Mouse (Mus musculus) thymus, postnatal 36 days (tissue): ENCODE measurements at regions not wholly inside any gene's neighbourhood (a gene's known extent, or its start where the extent isn't known, plus 50 kb on each side); places are given as distances from the start of the nearest gene placed in this dataset.
"Not testable (repeated sequence)": the region's sequence is repeated elsewhere in the genome, so short reads cannot be mapped to it uniquely, and the experiment has no call there.

Experiments
- DNase-seq, 2 experiments: peaks; one replicate each; pipeline ENCODE4 v3.0.0; 2022; ENCODE audit warnings: mixed read lengths in 2 of 2

DNA sequence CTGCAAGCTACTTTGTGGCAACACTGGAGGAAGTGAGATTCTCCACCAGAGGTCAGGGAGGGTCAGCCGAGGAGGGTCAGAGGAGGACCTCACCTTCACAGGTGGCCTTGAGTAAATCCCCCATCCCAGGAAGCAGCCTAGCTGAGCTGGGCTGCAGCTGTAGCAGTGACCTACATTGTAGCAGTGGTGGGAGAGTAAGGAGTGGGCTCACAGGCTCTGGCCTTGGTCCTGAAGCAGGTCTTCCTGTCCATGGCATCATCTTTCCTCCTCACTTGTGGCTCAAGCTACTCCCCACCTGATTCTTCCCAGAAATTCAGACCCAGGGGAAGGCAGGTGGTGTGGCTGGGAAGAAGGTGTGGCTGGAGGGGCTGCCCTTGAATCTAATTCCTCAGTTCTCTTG, 84.3 kb downstream of the 1810013L24Rik start:
- DNase-seq = not testable (repeated sequence)

DNA sequence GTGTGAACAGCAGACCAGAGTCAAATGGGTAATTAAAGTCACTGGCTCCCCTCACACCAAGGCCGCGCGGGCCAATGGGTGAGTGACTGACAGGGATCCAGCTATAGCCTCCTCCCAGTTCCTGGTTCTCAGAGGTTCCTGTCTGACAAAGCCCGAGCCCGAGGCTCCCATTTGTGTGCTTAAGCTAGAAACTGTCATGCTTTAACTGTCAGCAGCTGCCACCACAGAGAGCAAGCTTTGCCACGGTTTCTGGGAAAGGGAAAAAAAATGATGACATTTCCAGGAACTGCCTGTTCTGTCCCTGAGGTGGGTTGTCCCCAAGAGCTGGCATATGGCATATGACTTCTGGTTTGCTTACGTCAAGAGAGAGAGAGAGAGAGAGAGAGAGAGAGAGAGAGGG, 86.2 kb downstream of the 1810013L24Rik start:
- no peak for DNase-seq

DNA sequence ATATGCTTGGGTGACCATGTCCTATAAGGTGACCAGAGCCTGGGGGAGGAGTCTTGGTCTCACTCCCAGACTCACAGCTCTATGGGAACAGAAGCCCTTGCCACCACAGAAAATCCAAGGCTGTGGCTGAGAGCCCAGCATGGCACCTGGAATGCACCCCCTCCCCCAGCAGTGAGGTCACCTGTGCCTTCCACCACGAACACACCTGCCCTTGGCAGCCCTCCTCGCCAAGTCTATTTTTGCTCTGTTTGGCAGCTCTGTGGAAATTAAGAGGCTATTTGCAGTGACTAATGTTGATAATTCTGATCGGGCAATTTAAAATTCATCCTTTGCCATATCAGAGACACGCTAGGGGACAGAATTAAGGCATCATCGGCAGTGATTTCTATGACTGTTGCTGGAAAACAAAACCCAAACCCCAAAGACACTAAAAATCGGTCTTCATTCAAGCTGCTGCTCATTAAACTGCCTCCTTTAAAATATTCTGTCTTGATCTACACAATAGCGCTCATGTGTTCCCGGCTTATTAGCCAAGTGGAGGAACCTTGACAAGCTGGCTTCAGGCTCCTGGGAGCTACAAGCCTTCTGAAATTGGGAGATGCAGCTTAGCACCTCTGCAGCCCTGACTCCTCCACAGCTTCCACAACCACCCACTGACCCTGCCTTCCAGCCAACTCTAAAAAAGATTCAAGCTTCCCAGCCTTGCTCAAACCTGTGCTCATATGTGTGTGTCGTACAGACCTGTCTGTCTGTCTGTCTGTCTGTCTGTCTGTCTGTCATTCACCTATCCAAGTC, 89.0 kb downstream of the 1810013L24Rik start:
- no peak for DNase-seq

DNA sequence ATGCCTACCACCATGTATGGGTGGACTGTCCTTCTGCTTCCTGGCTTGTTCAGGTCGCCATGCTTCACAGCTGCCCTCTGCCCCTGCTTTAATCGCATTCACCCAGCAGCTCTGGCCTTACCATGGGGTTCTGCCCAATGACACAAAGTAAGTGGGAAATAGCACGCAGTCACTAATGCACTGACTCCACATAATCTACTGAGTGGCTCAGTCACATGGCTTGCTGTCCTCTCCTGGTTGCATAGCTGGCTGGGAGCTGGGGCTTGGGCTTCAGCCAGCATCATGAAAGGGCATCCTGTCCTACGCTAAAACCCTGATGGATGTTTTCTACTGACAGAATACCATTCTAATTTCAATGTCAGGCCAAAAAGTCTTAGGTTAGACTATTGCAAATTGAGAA, 94.8 kb downstream of the 1810013L24Rik start:
- DNase-seq = no peak

DNA sequence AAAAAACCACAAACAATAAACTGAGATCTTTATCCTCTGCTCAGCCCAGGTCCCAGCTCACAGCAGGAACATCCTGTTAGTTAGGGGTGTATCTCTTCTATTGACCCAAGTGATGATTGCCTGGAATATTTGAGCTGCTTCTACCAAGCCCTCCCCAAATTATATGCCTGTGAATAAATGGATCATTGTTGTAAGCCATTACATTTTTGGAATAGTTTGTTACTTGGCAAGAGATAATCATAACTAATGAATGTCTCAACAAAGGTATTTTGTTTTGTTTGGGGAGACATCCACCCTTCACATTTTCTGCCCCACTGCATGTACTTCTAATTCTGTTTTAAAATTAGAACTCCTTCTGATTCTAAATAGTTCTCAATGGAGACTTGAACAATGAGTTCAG, 102.1 kb downstream of the 1810013L24Rik start:
- no peak for DNase-seq

DNA sequence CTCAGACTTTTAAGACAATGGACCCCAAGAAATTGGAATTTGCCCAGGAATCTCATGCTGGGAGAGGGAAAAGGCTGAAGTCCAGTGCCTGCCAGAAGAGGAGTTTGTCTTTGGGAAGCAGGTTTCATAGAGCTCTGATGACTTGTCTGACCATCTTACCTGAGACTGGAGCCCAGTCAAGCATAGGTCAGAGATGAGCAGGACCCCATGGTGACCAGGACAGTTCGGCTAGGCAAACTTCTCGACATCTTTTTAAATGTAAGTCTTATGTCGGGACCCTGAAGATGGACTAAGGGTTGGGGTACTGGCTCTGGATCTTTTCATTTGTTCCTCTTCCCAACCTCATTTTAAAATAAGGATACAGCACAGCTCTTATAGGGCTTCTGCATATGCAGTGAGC, 103.2 kb downstream of the 1810013L24Rik start:
- no peak for DNase-seq

DNA sequence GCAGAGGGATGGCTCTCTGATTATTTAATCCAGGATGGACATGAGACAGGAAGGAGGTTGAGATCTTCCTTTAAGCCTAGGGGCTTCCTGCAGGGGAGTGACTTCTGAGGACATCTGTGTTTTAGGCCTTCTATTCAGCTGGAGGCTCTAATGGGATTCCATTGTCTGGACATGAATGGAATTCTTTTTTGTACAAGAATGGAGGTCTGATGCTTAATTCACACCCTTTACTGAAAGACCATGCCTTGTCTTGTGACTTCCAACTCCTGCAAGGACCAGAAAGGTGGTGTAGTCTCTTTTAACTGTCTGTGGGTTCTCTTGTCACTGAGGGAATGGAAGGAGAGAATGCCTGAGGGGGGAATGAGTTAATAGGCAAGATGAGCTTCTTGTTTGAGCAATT, 106.5 kb downstream of the 1810013L24Rik start:
- DNase-seq = no peak

DNA sequence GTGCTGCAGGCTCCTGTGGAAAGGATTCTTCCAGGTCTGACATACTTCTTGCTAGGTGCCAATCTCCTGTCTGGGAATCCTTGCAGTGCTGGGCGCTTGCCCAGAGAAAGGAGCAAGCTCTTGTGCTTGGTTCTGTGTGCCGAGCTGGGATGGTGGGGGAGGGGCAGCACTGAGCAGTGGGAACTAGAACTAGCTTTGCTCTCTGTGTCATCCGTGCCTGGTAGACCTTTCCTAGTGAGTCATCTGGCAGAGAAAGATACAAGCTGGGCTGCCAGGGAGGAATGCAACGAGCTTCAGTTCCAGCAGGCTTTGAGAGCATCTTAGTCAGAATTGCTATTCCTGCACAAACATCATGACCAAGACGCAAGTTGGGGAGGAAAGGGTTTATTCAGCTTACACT, 108.6 kb downstream of the 1810013L24Rik start:
- DNase-seq = no peak

DNA sequence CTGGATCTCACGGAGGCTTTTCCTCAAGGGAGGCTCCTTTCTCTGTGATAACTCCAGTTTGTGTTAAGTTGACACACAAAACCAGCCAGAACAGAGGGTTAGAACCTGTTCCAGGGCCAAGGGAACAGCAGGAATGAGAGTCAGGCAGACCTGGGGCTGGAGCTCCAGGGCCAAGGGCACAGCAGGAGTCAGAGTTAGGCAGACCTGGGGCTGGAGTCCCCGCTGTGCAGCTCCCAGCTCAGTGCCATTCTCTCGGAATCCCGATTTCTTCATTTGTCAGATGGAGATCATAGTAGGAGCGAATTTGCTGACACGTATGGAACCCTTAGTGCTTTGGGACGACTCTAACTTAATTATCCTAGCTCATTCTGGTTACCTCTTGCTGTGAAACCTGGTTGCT, 109.2 kb downstream of the 1810013L24Rik start:
- no peak for DNase-seq

DNA sequence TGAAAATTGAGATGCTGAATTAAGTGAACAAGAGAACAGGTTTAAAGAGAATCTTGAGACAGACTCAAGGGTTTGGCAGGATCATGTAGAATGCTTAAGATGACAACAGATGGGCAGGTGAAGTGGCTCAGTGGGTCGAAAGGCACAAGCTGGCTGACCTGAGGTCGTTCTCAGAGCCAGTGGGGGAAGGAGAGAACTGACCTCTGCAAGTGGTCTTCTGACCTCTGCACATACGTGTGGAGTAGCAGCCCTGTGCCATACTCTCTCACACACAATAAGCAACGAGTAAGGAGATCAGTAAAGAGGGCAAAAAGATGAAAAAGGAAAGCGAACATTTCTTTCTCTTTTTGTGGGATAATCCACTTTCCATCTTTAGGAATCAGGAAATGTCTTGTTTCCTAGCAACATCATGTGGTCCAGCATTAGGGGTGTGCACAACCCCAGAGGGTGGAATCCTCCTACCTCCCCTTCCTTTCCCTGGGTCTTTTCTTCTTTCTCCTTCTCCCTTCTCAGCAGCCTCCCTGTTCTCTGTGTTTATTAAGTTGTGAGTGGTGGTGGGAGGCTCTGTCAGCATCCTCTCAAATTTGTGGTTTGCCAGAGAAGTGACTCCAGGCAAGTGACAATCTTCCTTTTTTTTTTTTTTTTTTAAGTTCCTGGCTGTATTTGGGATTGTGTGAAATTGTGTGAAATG, 114.7 kb downstream of the 1810013L24Rik start:
- no peak for DNase-seq

DNA sequence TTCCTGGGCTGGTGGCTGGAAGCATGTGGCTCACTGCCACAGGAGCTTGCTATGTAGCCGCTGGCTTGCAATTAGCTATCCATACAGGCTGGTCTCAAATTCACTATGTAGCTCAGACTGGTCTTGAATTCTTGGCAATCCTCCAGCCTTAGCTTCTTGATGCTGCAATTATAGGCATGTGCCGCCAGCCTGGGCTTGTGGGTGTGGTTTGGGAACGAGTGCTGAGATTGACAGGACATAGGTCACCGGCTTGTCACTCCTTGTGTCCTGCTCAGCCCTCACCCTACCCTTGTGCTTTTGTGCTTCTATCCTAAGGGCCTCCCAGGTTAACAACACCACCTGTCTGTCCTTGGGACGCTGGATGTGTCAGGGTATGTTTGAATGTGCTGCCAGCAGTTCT, 117.9 kb downstream of the 1810013L24Rik start:
- no peak for DNase-seq

DNA sequence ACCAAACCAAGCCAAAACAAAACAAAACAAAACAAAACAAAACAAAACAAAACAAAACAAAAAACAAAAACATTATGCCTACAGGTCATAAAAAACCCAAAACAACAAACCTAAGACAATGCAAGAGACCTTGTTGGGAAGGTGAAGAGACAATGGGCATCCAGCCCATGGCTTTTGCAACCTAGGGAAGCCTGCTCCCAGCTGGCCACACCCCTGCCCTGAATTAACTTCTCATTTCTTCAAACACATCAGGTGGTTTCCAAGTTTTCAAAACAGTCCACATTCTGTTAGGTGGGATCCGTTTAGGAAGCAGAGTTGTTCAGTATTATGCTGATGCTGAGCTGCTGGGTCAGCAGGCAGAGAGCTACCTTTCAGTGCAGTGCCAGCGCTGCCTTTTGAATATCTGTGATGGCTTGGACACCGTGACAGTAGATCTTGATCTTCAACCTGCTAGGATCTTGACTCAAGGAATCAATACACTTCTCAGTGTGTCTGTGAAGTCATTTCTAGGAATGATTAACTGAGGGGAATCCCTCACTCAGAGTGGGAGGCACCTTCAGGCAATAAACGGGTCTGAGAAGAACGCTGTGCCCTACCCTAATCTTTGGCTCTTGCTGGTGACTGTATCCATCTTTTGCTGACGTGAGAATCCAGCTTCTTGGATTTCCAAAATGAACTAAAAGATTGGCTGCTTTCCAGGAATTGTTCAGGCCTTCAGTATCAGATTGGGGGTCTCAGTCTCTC, 121.4 kb downstream of the 1810013L24Rik start:
- DNase-seq = no peak

DNA sequence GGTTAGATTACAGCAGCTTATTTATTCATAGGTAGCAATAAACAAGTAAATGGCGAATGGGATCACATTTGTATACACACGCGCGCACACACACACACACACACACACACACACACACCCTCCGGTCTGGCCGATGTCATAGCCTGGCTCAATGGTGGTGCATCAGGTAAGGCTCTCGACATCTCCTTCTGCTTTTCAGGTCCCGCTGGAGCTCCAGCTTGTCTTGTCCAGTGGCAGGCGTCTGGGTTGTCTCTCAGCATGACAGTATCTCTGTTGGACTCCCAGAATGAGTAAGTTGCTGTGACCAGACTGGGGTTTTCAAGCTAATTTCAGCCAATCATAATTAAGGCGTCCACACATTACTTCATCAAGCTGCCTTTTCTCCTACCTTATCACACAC, 131.8 kb downstream of the 1810013L24Rik start:
- DNase-seq = no peak

DNA sequence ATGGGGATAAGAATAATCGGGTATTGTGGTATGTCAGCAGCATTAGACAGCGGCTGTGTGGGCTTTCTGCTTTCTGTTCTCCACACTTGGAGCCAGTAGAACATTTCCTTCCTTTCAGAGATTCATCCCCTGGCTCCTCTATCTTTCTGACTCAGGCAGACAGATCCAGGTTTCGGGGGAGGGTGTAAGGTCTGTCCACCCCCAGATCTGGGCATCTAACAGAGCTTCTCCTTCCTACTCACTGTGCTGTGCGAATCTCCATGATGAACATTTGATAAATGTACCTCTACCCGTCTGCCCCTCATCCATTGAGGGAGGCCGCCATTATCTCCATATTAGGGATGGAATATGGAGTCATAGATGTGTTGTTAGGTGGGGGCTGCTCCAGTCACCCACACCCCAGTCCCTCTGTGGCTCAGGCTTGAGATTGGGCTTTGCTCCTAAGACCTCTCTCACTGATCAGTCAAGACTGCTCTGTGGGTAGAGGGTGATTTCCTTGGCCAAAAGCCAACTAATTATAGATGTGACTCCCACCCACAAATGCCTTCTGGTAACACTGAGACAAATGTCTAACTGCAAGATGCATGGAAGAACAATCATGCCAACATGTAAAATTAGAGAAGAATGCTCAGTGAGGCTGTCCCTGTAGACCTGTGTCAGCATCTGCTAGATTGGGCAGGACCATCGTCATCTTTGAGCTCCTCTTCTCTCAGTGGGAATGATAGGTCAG, 163.8 kb downstream of the 1810013L24Rik start:
- no peak for DNase-seq

DNA sequence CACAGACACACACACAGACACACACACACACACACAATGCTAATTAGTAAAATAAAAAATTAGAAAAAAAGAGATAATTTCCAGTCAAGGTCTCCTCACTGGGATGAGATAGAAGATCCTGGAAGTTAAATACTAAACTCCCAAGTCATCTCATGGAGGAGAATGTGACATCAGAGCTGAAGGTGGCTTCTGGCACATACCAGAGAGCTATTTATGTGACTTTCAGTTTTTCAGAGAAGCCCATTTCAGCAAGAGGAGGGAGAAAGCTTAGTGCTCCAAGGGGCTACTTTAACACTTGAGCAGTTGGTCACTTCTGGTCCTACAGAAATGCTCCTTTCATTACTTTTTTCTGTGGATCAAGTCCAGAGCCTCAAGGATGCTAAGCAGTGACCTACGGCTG, 164.6 kb downstream of the 1810013L24Rik start:
- no peak for DNase-seq

DNA sequence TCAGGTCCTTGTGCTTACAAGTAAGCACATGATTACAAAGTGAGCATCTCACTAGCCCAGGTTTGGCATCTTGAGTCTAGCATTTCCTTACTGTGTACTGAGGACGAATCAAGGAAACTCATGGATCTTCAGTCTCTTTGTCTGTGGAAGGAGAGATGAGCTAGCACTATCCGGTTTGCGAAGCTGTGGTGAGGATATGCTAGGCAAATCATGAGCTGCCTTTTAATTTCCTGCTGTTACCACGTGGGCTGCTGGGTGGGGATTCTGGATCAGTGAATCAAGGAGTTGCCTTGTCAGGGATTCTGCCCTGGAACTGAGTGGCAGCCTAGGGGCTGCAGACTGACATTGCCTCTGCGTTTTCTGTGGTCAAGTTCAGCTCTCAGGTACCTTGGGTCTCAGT, 167.3 kb downstream of the 1810013L24Rik start:
- DNase-seq = no peak

DNA sequence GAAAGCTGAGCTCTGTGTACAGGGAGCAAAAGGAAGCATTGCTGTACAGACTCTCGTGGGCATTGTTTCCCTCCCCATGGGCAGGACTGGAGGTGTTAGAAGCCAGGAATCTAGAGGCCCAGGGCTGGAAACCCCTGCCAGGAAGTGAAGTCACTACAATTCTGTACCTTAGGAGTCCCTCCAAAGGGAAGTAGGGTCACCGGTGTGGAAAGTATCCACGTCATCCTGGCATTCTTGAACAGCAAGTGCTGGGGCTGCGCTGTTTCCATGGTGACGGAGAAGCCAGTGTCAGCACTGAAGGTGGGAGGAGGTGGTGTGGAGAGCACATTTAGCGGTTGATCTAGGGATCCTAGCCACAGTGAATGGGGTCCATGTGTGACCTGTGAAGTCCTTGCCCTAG, 174.1 kb downstream of the 1810013L24Rik start:
- no peak for DNase-seq

DNA sequence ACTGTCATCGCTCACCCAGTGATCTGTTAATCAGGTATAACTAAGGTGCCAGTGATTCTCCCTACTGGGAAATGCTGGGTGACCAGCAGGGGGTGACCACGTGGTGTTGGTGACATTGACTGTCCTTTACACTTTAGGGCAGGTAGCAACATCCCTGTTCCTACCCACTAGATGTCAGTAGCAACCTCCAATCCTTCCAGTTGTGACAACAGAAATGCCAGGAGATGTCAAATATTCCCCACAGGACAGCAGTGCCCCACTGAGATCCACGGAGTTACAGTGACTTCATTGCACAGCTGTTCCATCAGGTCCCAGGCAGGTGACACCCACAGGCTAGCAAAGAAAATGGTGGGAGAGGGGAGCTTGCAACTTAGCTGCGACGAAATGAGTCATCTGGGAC, 176.0 kb downstream of the 1810013L24Rik start:
- no peak for DNase-seq

DNA sequence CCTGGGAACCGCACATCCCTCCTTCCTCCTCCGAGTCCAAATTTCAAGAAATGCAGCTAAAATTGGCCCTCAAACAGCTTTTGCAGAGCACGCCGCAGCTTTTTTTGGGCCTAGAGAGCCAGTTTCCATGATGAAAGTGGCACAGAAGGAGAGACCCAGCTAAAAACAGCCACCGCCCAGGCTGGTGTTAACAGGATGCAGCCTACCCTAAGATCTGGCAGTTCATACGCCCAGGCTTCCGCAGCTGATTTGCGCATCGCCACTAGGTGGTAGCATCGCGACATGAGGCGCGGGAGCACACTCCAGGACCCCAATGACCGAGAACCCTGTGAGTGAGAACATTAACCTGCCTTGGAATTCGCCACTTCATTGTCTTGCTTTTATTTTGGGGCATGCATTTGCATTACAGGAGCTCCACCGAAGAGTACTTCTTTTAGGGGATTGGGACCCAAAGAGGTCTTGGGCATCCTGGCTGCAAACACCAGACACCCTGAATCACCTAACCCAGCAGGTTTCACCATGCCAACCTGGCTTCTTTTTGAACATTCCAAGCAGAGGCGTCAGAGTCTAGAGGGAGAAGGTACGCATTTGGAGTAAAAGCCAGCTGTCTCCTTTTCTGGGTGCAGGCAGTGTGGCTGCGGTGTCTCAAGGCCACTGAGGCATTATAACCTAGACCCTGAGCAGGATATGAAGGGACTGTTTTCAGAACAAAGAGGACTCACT, 179.6 kb downstream of the 1810013L24Rik start:
- peak; percentile 40 to 48 for DNase-seq

DNA sequence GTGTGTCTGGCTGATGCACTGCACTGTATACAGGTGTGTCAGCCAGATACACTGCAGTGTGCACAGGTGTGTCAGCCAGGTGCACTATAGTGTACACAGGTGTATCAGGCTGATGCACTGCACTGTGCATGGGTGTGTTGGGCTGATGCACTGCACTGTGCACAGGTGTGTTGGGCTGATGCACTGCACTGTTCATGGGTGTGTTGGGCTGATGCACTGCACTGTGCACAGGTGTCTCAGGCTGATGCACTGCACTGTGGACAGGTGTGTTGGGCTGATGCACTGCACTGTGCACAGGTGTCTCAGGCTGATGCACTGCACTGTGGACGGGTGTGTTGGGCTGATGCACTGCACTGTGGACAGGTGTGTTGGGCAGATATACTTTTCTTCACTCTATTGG, 181.2 kb downstream of the 1810013L24Rik start:
- DNase-seq = no peak

DNA sequence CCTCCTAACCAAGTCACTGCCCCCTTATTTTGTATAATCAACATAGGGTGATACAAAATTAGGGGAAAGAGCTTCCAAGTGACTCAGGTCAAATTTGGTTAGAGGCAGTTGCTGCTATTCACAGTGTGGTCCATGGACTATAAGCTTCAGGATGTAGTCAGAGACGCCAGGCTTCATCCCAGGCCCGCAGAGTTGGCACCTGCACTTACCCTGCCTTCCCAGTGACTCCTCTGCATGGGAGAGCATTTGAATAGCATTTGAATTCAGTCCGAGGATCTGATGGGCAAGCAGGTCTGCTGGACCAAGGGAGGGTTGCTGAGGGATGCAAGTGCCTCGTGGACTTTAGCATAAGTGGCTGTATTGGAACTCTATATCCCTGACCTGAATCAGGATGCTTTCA, 181.8 kb downstream of the 1810013L24Rik start:
- no peak for DNase-seq

DNA sequence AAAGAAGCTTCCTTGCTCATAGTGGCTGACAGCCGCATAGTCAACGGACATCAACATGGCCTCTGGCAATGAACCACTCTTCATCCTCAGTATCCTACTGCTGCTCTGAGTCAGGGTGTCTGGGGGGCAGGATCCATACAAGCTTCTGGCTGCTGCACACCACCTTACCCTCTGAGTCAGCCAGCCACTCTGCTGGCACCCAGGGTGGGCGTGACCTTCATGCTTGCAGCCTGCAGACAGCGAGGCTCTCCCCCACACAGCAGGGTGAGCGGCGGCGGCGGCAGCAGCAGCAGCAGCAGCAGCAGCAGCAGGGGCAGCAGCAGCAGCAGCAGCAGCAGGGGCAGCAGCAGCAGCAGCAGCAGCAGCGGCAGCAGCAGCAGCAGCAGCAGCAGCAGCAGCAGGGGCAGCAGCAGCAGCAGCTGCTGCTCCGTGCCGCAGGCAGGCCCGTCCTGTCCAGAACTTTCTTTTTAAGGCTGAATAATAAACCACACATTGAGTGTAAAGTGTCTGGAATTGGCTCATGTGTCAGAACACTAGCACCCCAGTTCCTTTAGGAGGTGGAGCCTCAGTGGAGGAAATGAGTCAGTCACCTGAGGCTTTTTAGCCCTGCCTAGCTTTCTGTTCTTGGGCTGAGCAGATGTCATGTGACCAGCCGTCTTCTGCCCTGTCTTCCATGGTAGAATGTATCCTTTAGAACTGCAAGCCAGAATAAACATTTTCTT, 186.3 kb downstream of the 1810013L24Rik start:
- no peak for DNase-seq
